Mouse (Mus musculus) heart, embryonic 11.5 days (tissue): Measurements from ENCODE around the gene Spaca4. TPM values are rescaled to one million over a fixed set of nuclear protein-coding genes. Genes with fewer than 3 reads are reported as not detected.

Source experiments
- ATAC-seq: fragments of 200-750 bp; cut with Nextera tagmentation; replicated peaks from 2 replicates; pipeline ENCODE4 v1.8.0; 2017; ENCODE audit warnings: moderate library complexity; ENCODE audit not compliant: insufficient number of reproducible peaks, low FRiP score, low TSS enrichment
- H3K27ac ChIP-seq: fragments of 300-500 bp; sonication (generic); 2 replicates; pipeline ENCODE4 v1.5.1; 2014; ENCODE audit warnings: mild to moderate bottlenecking, low read depth, low read length
- H3K27me3 ChIP-seq: fragments of 300-500 bp; sonication (generic); 2 replicates; pipeline ENCODE4 v1.6.1; 2014; ENCODE audit warnings: mild to moderate bottlenecking, low read length, mixed read lengths; ENCODE audit not compliant: control insufficient read depth, insufficient read depth
- H3K36me3 ChIP-seq: fragments of 300-500 bp; sonication (generic); 2 replicates; pipeline ENCODE4 v1.6.1; 2014; ENCODE audit warnings: mild to moderate bottlenecking, low read length, moderate library complexity, mixed read lengths; ENCODE audit not compliant: control insufficient read depth, insufficient read depth
- H3K4me1 ChIP-seq: fragments of 300-500 bp; sonication (generic); 2 replicates; pipeline ENCODE4 v1.6.1; 2014; ENCODE audit warnings: low read length; ENCODE audit not compliant: control insufficient read depth, insufficient read depth
- H3K4me2 ChIP-seq: fragments of 300-500 bp; sonication (generic); 2 replicates; pipeline ENCODE4 v1.6.1; 2014; ENCODE audit warnings: mild to moderate bottlenecking, moderate library complexity
- H3K4me3 ChIP-seq: fragments of 300-500 bp; sonication (generic); 2 replicates; pipeline ENCODE4 v1.5.1; 2014; ENCODE audit warnings: low read depth, low read length
- H3K9ac ChIP-seq: fragments of 300-500 bp; sonication (generic); 2 replicates; pipeline ENCODE4 v1.6.1; 2014; ENCODE audit warnings: mild to moderate bottlenecking, low read depth, low read length, moderate library complexity
- H3K9me3 ChIP-seq: fragments of 300-500 bp; sonication (generic); replicated peaks from 2 replicates; pipeline ENCODE4 v1.6.1; 2016; ENCODE audit warnings: low read length; ENCODE audit not compliant: control insufficient read depth
- WGBS: fragments of 180-500 bp; shearing (Covaris S2); extraction: QIAGEN DNeasy Blood & Tissue Kit; methylation state at CpG from one replicate; pipeline ENCODE4 v1.1.7; 2014; ENCODE audit not compliant: insufficient replicate concordance; 5-methylcytosine and 5-hydroxymethylcytosine counted together
- polyA plus RNA-seq: library from polyadenylated mRNA; unstranded; fragments of >200 nt; fragmentation: Nextera tagmentation; extraction: Ambion mirVana; gene quantifications from 2 replicates; pipeline ENCODE4 v1.2.1, GENCODE M21; 2014

Spaca4 gene
- polyA plus RNA-seq, 1 experiment from 2014 or later: not detected

DNA sequence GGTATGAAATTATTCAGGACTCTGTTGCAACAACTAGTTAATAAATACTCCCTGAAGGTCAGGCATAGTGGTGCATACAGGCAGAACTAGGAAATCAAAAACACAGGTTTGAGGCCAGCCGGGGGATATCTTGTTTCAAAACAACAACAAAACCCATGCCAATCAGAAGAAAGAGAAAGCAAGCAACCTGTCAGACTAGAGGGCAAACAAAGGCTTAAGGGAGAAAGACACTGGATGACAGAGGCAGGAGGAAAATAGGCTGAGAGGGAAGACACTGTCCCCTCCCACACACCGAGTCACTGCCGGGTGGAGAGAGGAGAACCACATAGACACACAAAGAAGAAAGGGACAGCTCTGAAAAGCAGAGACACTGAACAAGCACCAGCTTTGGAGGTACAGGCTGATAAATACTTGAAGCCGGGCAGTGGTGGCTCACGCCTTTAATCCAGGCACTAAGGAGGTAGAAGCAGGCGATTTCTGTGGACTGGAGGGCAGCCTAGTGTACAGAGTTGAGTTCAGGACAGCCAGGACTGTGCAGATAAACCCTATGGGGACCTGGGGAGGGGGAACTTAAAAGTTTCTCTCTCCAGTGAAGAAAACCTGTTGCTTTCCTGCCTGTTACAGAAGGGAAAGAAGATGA lies 11.6 kb downstream of the Spaca4 start:
- H3K27me3 ChIP-seq: no peaks in the 10 kb centered on the region

DNA sequence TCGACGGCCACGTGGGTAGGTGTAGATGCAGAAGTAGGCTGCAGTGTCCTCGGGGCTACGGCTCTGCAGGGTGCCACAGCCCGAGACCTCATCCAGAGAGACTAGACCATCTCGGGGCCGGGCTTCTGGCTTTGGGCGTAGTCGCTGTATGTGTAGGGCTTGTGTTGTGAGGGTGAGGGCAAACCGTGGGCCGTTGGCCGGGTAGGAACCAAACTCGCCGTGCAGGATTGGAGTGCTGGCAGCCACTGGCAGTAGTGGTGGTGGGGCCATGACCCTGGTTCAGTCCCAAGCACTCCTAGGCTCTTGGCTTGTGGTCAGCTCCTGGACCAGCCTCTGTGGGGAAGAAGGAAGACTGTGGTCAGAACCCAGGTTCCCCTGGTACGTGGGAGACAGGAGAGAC lies 12.2 kb downstream of the Spaca4 start:
- no peaks in the 10 kb centered on the region for H3K9me3 ChIP-seq
- peaks cover 33% of the 10 kb centered on the region for H3K4me1 ChIP-seq
- H3K27ac ChIP-seq: no peak overlapping the region
- WGBS: 90% methylated on average over 16 of the region's 16 CpGs
- no peak overlapping the region for H3K9ac ChIP-seq
- peaks cover 23% of the 10 kb centered on the region for H3K36me3 ChIP-seq
- ATAC-seq: no peak
- no peaks in the 10 kb centered on the region for H3K27me3 ChIP-seq
- no peak overlapping the region for H3K4me3 ChIP-seq
- no peak overlapping the region for H3K4me2 ChIP-seq

More for the DNA sequence above, 11.6 kb downstream of the Spaca4 start:
- Histone ChIP-seq H3K36me3 (peaks cover 23% of the 10 kb centered on the region), H3K9ac (peak overlapping the region; percentile 78), H3K9me3 (no peaks in the 10 kb centered on the region), H3K4me3 (peak overlapping the region; percentile 97; the same call in 1 of the 2 replicates), H3K4me1 (peaks cover 32% of the 10 kb centered on the region), H3K27ac (no peak overlapping the region), H3K4me2 (peak overlapping the region; percentile 96)
- 88% methylated on average over 6 of the region's 6 CpGs for WGBS
- ATAC-seq: no peak

DNA sequence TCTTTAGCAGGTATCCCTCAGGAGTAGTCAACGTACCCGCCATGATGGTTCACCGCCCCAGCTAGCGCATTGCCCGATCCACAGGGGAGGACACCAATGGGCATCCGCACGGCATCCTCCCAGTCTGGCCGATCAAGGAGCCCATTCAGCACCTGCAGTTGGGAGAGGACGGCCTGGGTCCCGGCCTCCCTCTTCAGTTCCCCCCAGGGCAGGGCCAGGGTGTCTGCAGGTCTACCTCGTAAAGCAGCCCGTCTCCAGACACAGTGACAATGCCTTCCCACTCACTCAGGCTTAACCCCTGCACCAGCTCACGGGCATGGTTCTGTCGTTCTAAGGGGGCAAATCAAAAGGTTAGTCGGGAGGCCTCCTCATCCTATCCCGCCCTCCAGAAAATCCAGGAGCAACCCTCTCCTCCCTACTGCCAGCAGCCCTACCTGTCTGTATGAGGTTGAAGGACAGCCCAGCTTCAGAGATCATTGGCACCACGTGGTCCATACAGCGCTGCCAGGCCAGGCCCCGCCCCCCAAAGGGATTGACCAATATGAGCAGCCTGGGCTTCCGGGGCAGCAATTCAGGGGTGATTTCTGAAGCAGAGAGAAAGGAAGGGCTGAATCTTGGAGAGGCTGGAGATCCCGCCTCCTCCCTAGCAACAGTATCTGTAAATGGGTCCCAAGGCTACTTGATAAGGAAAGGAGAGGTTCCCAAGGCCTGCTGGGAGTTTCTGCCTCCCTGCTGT lies 13.4 kb downstream of the Spaca4 start:
- no peaks in the 10 kb centered on the region for H3K27me3 ChIP-seq
- no peak overlapping the region for H3K4me3 ChIP-seq
- H3K27ac ChIP-seq: no peak overlapping the region
- no peak overlapping the region for H3K9ac ChIP-seq
- ATAC-seq: no peak
- no peaks in the 10 kb centered on the region for H3K9me3 ChIP-seq
- peaks cover 44% of the 10 kb centered on the region for H3K4me1 ChIP-seq
- H3K4me2 ChIP-seq: no peak overlapping the region
- WGBS: 88% methylated on average over 21 of the region's 21 CpGs
- H3K36me3 ChIP-seq: peaks cover 23% of the 10 kb centered on the region

DNA sequence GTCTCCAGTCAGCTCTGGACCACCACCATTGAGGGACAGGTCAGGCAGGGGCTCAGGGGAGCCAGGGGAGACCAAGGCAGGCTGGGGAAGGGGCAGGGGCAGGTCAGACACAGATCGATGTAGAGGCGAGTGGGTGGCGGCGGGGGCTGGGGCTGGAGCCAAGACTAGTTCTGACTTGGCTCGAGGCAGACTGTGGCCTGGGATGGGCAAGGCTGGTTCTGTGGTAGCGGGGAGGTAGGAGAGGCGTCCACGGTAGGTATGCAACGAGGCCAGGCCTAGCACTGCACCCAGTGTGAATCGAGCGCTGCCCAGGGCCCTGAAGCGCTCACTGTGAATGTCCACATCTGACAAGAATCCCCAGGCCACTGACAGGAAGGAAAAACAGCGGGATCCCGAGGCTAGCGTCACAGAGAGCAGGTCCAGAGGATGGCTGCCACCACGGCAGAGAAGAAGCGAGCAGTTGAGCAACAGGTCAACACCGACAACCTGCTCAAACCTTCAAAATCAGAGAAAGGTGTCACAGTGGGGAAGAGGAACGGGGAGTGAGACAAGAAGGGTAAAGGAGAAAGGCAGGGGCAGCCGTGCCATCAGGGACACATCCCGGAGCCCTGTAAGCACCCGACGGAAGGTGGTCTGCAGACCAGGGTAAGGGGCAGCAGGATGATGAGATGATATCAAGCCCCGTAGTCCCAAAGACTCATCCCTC lies 14.1 kb downstream of the Spaca4 start:
- Histone ChIP-seq H3K9ac (no peak overlapping the region), H3K4me1 (peaks cover 40% of the 10 kb centered on the region), H3K36me3 (peaks cover 23% of the 10 kb centered on the region), H3K27ac (no peak overlapping the region), H3K27me3 (no peaks in the 10 kb centered on the region), H3K4me2 (no peak overlapping the region), H3K9me3 (no peaks in the 10 kb centered on the region), H3K4me3 (no peak overlapping the region)
- WGBS: 91% methylated on average over 24 of the region's 24 CpGs
- no peak for ATAC-seq

DNA sequence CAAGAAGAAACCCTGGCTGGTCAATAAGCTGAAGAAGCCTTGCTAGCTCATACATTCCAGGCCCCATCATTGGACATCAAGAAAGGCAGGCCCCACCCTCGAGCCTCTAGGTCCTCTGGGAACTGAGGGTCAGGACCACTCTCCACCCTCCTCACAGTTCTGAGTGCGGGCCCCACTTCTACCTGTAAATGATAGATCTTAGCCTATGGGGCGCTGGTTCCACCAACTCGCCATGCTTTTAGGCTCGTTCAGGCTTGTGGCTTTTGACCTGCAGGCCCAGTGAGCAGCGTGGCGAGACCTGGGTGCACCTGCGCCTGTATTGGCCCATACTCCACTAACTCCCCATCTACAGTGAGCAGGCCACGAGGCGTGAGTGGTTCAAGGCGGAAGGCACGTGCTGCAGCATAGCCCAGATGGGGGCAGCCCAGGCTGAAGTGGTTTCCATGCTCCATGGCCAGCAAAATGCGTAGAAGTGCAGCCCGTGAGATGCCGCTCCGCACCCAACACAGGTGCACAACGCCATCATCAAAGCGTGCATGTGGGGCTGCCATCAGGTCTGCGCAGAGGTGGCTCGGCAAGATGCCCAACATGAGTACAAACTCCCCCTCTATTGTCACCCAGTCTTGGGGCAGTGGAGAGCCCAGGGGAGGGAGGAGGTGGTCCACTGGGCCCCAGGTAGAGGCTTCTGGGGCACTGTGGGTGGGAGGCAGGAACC lies 15.0 kb downstream of the Spaca4 start:
- 94% methylated on average over 20 of the region's 20 CpGs for WGBS
- Histone ChIP-seq H3K4me2 (no peak overlapping the region), H3K27ac (no peak overlapping the region), H3K9ac (no peak overlapping the region), H3K27me3 (no peaks in the 10 kb centered on the region), H3K4me3 (no peak overlapping the region), H3K9me3 (no peaks in the 10 kb centered on the region), H3K4me1 (peaks cover 37% of the 10 kb centered on the region), H3K36me3 (peaks cover 23% of the 10 kb centered on the region)
- ATAC-seq: no peak

DNA sequence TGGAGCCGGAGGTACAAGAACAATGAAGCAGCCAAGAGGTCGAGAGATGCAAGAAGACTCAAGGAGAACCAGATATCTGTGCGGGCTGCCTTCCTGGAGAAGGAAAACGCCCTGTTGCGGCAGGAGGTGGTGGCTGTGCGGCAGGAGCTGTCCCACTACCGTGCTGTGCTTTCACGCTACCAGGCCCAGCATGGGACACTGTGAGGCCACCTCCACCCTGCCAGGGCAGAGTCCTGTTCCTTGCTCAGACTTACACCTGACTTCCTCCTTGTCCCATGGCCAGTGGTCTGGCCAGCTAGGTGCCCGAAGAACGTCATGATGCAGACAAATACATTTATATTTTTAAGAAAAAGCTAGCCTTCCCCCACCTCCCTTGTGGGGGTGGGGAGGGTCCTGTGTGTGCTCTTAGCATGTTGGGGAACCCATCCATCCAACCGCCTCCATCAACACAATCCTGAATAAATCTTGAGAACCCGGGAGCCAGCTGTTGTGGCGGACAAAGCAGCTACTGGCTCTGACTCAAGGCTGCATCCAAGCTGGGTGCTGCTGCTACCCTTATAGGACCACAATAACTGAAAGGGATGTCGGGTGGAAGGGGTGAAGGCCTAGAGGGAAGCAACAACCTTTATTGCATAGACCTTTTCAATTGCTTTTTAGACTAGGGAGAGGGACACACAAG lies 15.8 kb downstream of the Spaca4 start:
- 76% methylated on average over 14 of the region's 14 CpGs for WGBS
- Histone ChIP-seq H3K27ac (no peak overlapping the region), H3K9me3 (no peaks in the 10 kb centered on the region), H3K4me1 (peaks cover 34% of the 10 kb centered on the region), H3K27me3 (no peaks in the 10 kb centered on the region), H3K36me3 (peaks cover 23% of the 10 kb centered on the region), H3K4me3 (no peak overlapping the region), H3K9ac (no peak overlapping the region), H3K4me2 (no peak overlapping the region)
- ATAC-seq: no peak

DNA sequence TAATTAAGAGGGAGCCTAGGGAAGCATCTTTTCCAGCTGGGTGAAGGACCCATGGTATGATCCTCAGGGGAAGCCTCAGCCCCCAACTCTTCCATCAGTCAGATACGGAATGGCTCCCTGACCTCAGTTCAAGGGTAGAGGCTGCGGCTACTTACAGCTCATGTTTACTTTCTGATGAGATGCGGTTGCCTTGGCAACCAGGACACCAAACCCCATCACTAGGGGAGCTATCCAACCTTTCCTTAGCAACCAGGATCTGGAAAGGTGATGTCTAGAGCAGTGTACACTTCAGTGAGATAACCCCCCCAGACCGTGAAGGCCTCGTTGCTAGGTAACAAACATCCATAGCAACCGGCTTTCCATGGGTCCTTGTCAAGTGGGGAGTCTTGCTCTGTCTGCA lies 16.6 kb downstream of the Spaca4 start:
- Histone ChIP-seq H3K4me3 (no peak overlapping the region), H3K36me3 (peaks cover 23% of the 10 kb centered on the region), H3K27ac (no peak overlapping the region), H3K4me1 (peaks cover 29% of the 10 kb centered on the region), H3K27me3 (no peaks in the 10 kb centered on the region), H3K4me2 (no peak overlapping the region), H3K9ac (no peak overlapping the region), H3K9me3 (no peaks in the 10 kb centered on the region)
- ATAC-seq: no peak
- 46% methylated on average over 6 of the region's 6 CpGs for WGBS

DNA sequence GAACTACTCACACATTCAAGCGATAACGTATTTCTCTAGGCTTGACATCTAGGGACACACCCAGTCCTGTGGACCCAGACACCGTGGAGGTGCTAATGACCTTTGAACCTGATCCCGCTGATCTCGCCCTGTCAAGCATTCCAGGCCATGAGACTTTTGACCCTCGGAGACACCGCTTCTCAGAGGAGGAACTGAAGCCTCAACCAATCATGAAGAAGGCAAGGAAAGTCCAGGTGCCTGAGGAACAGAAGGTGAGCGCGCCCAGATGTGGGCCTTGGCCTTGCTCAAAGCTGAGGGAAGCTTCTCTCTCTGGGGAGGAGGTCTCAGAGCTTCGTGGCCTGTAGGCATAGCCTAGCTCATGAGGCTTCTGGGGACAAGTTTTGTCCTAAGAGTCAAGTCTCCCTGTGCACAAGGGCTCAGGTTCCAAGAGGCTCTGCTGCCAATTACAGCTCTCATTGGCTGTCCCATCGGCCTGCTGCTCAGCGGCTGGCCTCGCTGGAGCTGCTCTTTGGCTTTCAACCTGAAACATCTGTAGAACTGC lies 17.3 kb downstream of the Spaca4 start:
- Histone ChIP-seq H3K4me3 (no peak overlapping the region), H3K9me3 (no peaks in the 10 kb centered on the region), H3K27ac (no peak overlapping the region), H3K4me1 (peaks cover 33% of the 10 kb centered on the region), H3K27me3 (no peaks in the 10 kb centered on the region), H3K4me2 (peak overlapping the region; percentile 97), H3K36me3 (peaks cover 22% of the 10 kb centered on the region), H3K9ac (no peak overlapping the region; the same call in 1 of the 2 replicates)
- 43% methylated on average over 13 of the region's 13 CpGs for WGBS
- no peak for ATAC-seq
